Mouse (Mus musculus) neural tube, embryonic 15.5 days (tissue): Measurements from ENCODE around the gene Aars2. TPM values are rescaled to one million over a fixed set of nuclear protein-coding genes. Genes with fewer than 3 reads are reported as not detected.

ENCODE experiments used
- ATAC-seq: fragments of 200-750 bp; cut with Nextera tagmentation; 2 replicates; pipeline ENCODE4 v1.8.0; 2017; ENCODE audit warnings: mild to moderate bottlenecking, moderate TSS enrichment, moderate library complexity; ENCODE audit not compliant: low FRiP score
- H3K27ac ChIP-seq: fragments of 300-500 bp; sonication (generic); replicated peaks from 2 replicates; pipeline ENCODE4 v1.5.1; 2015; ENCODE audit warnings: mild to moderate bottlenecking, inconsistent platforms
- H3K27me3 ChIP-seq: fragments of 300-500 bp; sonication (generic); replicated peaks from 2 replicates; pipeline ENCODE4 v1.6.1; 2015; ENCODE audit warnings: inconsistent platforms
- H3K36me3 ChIP-seq: fragments of 300-500 bp; sonication (generic); 2 replicates; pipeline ENCODE4 v1.6.1; 2015; ENCODE audit warnings: inconsistent platforms
- H3K4me1 ChIP-seq: fragments of 300-500 bp; sonication (generic); 2 replicates; pipeline ENCODE4 v1.6.1; 2015; ENCODE audit warnings: inconsistent platforms
- H3K4me2 ChIP-seq: fragments of 300-500 bp; sonication (generic); 2 replicates; pipeline ENCODE4 v1.6.1; 2015; ENCODE audit warnings: inconsistent platforms, mild to moderate bottlenecking, moderate library complexity
- H3K4me3 ChIP-seq: fragments of 300-500 bp; sonication (generic); replicated peaks from 2 replicates; pipeline ENCODE4 v1.5.1; 2015; ENCODE audit warnings: mild to moderate bottlenecking, inconsistent platforms
- H3K9ac ChIP-seq: fragments of 300-500 bp; sonication (generic); replicated peaks from 2 replicates; pipeline ENCODE4 v1.6.1; 2015; ENCODE audit warnings: mild to moderate bottlenecking, inconsistent platforms
- H3K9me3 ChIP-seq: fragments of 300-500 bp; sonication (generic); replicated peaks from 2 replicates; pipeline ENCODE4 v1.6.1; 2016; ENCODE audit warnings: inconsistent platforms
- WGBS: fragments of 180-500 bp; shearing (Covaris S2); methylation state at CpG from one replicate; pipeline ENCODE4 v1.1.7; 2015; ENCODE audit warnings: mixed read lengths; 5-methylcytosine and 5-hydroxymethylcytosine counted together
- polyA plus RNA-seq: library from polyadenylated mRNA; unstranded; fragments of >200 nt; fragmentation: Nextera tagmentation; extraction: Ambion mirVana; gene quantifications from 2 replicates; pipeline ENCODE4 v1.2.1, GENCODE M21; 2015

Gene Aars2
- polyA plus RNA-seq, 1 experiment from 2014 or later, result 18.0 TPM

DNA sequence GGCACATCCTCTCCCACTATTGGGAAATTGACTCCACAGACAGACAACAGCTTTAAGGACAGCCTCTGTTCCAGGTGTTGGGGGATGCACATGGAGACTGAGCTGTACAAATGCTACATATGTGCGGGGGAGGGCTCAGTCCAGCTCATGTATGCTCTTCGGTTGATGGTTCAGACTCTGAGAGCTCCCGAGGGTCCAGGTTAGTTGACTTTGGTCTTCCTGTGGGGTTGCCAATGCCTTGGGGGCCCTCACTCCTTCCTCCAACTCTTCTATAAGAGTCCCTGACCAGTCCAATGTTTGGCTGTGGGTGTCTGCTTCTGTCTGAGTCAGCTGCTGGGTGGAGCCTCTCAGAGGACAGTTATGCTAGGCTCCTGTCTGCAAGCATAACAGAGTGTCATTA is 46.4 kb downstream of the Aars2 start:
- WGBS, result 81% methylated on average over 3 of the region's 3 CpGs
- no peak overlapping the region for H3K4me2 ChIP-seq
- no peak for ATAC-seq

DNA sequence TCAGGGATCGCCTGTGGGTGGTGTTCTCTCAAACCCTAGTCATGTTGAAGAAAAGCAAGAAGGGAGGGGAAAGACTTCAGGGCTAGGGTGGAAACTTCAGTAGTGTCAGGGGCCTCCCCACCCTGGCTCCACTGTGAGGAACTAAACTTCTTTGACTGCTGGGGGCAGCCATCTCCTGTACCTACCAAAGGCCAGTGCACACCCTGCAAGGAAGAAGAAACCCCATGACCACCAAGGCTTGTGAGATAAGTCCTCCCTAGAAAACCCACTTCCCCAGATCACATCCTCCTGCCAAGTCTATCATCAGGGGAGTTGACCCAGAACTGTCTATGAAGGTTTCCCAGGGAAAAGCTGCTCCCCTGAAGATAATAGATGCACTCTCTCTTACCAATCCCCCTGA is 47.8 kb downstream of the Aars2 start:
- no peak overlapping the region for H3K9ac ChIP-seq
- 81% methylated on average over 1 of the region's 1 CpGs for WGBS
- H3K4me3 ChIP-seq, result no peak overlapping the region
- peaks cover 29% of the 10 kb centered on the region for H3K4me1 ChIP-seq
- H3K36me3 ChIP-seq, result no peaks in the 10 kb centered on the region
- no peak for ATAC-seq
- H3K4me2 ChIP-seq, result no peak overlapping the region
- H3K27ac ChIP-seq, result no peak overlapping the region
- H3K27me3 ChIP-seq, result peaks cover 16% of the 10 kb centered on the region
- no peaks in the 10 kb centered on the region for H3K9me3 ChIP-seq

More for the DNA sequence above, 46.4 kb downstream of the Aars2 start:
- Histone ChIP-seq H3K4me3 (no peak overlapping the region), H3K9me3 (no peaks in the 10 kb centered on the region), H3K27ac (no peak overlapping the region), H3K27me3 (peaks cover 16% of the 10 kb centered on the region), H3K9ac (no peak overlapping the region), H3K36me3 (no peaks in the 10 kb centered on the region), H3K4me1 (peaks cover 34% of the 10 kb centered on the region)

DNA sequence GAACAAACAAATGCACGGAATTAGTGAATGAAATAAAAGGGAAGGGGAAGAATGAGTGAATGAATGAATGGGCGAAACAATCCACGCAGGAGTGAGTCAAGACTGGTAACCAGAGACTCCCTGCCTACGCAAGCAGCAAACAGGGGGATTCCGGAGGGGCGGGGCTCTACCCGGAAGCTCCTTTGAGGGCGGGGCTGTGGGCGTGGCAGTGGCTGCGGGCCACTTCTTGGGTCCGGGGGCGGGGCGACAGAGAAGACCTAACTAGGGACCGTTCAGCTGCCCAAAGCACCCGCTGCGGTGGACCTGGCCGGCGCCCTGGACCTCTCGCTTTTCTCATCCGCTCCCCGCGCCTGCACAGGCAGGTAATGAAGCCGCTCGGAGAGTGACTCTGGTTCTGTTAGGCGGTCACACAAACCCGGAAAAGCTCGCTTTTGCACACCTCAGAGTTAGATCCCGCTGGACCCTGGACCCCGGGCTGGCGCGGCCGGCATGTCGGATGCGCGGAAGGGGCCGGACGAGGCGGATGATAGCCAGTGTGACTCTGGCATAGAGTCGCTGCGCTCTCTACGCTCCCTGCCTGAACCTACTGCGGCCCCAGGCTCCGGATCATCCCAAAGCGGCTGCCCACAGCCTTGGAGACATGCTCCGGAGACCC is 48.9 kb downstream of the Aars2 start, which contains the start of gene Nfkbie:
TSS of gene Nfkbie (plus strand) at position 252 of the 655 bp plus-strand sequence.
- Histone ChIP-seq H3K9me3 (no peaks in the 10 kb centered on the region), H3K36me3 (no peaks in the 10 kb centered on the region), H3K27me3 (peaks cover 16% of the 10 kb centered on the region), H3K9ac (peak within 1 kb of the TSS; percentile 74), H3K4me3 (peak within 1 kb of the TSS; percentile 64), H3K4me2 (peak within 1 kb of the TSS; percentile 99), H3K4me1 (peaks cover 21% of the 10 kb centered on the region), H3K27ac (0 out of 2 replicates have a peak within 1 kb of the TSS, but pooled peaks have one; percentile 29)
- ATAC-seq, result peak; percentile 68
- under 1% methylated on average over 45 of the region's 45 CpGs for WGBS

DNA sequence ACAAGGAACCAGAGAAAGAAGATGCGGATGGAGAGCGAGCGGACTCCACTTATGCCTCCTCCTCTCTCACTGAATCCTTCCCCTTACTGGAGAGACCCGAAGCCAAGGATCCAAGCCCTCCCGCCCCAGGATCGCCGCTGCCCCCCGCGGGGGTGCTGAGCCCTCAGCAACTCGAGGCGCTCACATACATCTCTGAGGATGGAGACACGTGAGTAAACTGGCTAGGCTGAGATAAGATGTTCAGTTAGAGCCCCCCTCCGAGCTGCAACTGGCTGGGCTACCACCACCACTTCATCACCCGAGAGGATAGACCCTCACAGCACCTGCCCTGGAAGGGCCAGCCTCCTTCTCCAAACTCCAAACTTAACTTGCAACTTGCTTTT is 49.5 kb downstream of the Aars2 start:
- H3K4me1 ChIP-seq, result peaks cover 21% of the 10 kb centered on the region
- H3K9me3 ChIP-seq, result no peaks in the 10 kb centered on the region
- H3K36me3 ChIP-seq, result no peaks in the 10 kb centered on the region
- peaks cover 16% of the 10 kb centered on the region for H3K27me3 ChIP-seq
- H3K27ac ChIP-seq, result no peak overlapping the region
- H3K4me3 ChIP-seq, result peak overlapping the region; percentile 64
- 3% methylated on average over 14 of the region's 14 CpGs for WGBS
- peak overlapping the region; percentile 99 for H3K4me2 ChIP-seq
- peak overlapping the region; percentile 74 for H3K9ac ChIP-seq
- ATAC-seq, result no peak

DNA sequence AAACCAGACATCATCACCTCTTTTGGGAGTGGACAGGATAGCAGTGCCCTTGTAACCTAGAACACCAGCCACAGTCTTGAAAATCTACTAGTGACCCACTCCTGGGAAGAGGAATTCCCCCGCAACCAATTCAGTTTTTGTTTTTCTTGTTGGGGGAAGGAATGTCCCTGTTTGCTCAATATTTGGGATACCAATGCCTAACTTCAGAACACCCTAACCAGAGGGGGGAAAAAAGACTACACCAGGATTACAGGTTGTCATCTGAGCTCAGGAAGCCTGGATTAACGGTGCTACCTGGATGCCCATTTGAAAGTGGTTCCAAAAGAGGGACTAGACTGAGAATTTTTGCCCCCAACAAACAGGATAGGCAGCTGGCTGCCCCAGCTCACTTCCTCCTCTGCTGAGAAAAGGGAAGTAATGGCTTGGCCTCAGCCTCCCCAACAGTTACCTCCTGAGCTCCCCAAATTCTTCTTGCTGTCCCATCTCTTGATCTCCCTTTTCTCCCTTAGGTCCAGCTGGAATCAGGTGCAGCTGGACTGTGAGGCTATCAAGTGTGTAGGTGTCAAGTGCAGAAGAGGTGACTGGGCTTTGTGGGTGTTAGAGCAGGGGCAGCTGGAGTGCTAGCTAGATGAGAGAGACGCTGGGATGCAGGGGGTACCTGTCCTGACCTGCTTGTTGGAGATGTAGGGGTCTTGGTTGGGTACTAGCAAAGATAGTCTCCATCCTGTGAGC is 50.0 kb downstream of the Aars2 start:
- Histone ChIP-seq H3K9ac (peak overlapping the region; percentile 74; the same call in 1 of the 2 replicates), H3K4me3 (peak overlapping the region; percentile 64)
- 80% methylated on average over 3 of the region's 3 CpGs for WGBS

DNA sequence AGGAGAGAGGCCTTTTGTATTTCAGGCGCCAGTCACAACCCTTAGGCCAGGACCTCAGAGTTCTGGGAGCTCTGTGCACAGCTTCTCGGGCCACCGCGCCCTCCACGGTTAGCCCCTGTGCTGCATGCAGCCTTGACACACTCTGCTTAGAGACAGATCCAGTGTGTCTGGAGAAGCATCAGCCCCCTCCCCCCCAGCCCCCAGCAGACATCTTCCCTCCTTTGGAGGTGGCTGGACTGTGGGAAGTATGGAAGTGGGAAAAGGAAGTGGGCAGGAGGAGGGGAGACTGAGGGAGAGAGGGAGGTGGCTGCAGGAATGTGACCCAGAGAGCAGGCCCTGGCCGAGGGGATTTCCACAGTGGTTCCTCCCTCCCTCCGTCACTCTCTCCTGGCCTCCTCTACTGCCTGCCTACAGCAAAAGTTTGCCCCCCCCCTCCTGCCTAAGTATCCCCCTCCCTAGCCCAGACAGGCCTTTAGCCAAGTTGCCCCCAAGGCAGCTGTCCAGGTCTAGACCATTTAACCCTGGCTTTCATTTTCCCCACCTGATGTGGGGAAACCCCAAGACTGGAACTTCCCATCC is 50.7 kb downstream of the Aars2 start:
- WGBS, result 63% methylated on average over 7 of the region's 7 CpGs

More for the DNA sequence above, 50.0 kb downstream of the Aars2 start:
- Histone ChIP-seq H3K4me2 (peak overlapping the region; percentile 99), H3K27ac (no peak overlapping the region), H3K36me3 (no peaks in the 10 kb centered on the region), H3K9me3 (no peaks in the 10 kb centered on the region), H3K4me1 (peaks cover 21% of the 10 kb centered on the region), H3K27me3 (peaks cover 16% of the 10 kb centered on the region)
- no peak for ATAC-seq

DNA sequence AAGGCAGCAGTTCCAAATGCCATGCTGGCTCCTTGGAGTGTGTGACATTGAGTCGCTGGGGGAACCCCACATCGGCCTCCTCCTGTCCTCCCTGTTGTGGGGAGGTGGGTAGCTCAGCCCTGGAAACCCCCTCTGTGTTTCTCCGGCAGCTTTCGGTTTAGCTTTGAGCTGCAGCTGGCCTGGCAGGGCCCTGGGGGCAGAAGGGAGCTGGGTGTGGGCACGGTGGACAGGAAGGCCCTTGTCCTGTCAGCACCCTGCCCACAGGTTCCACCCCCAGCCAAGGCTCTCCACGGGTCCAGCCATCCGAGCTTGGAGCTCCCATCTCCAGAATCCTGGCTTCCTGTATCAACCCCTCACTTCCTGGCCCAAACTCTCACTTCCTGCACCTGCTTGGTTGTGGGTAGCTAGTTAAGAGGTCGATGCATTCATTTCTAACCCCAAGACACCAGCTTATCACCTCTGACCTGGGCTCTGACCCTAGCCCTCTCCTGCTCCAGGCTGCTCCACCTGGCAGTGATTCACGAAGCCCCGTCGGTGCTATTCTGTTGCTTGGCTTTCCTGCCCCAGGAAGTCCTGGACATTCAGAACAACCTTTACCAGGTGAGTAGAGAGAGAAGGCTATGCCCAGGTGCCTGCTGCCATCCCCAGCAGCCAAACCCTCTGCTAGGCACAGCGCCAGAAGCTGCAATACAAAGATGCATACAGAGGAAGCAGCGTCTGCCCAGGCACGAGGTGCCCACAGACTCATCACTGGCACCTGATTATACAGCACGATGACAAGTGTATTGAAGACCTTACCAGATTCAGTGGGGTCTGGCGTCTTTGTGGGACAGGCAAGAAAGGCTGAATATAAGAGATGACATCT is 51.6 kb downstream of the Aars2 start:
- Histone ChIP-seq H3K27ac (no peak overlapping the region), H3K27me3 (peaks cover 13% of the 10 kb centered on the region), H3K4me1 (peaks cover 17% of the 10 kb centered on the region), H3K9ac (no peak overlapping the region), H3K36me3 (no peaks in the 10 kb centered on the region), H3K4me3 (no peak overlapping the region), H3K4me2 (no peak overlapping the region), H3K9me3 (no peaks in the 10 kb centered on the region)
- WGBS, result 76% methylated on average over 16 of the region's 16 CpGs
- no peak for ATAC-seq

More for the DNA sequence above, 50.7 kb downstream of the Aars2 start:
- Histone ChIP-seq H3K36me3 (no peaks in the 10 kb centered on the region), H3K9ac (no peak overlapping the region), H3K27me3 (peaks cover 16% of the 10 kb centered on the region), H3K9me3 (no peaks in the 10 kb centered on the region), H3K4me2 (0 out of 2 replicates have a peak overlapping the region, but pooled peaks have one; percentile 99), H3K4me3 (no peak overlapping the region), H3K27ac (no peak overlapping the region), H3K4me1 (peaks cover 17% of the 10 kb centered on the region)
- ATAC-seq, result no peak

DNA sequence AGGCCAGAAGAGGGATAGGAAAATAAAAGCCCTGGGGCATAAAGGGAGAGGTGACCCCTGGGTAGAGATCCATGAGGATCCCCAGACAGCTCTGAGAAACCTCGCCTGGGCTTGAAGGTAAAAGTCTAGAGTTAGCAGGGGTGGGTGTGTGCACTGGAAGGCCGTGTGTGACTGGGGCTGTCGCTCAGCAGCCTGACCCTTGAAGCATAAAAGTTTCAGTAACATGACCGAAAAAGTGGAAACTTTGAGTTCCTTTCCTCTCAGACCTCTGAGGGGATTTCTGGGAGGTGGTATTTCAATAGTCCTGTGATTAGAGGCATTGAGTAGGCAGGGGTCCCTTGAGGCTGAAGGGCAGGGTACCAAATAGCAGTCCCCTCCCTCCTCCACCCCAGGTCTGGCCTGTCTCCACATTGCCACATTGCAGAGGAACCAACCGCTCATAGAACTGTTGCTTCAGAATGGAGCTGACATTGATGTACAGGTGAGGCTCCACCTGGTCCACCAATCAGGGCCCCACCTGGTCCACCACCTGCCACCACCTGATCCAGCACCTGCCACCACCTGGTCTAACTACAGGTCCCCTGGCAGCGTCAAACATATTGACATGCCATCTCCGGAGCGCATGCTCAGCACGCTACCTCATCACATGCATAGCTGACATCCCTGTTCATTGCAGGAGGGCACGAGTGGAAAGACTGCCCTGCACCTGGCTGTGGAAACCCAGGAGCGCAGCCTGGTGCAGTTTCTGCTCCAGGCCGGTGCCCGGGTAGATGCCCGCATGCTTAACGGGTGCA is 53.3 kb downstream of the Aars2 start:
- 92% methylated on average over 15 of the region's 15 CpGs for WGBS
- H3K27ac ChIP-seq, result no peak overlapping the region

DNA sequence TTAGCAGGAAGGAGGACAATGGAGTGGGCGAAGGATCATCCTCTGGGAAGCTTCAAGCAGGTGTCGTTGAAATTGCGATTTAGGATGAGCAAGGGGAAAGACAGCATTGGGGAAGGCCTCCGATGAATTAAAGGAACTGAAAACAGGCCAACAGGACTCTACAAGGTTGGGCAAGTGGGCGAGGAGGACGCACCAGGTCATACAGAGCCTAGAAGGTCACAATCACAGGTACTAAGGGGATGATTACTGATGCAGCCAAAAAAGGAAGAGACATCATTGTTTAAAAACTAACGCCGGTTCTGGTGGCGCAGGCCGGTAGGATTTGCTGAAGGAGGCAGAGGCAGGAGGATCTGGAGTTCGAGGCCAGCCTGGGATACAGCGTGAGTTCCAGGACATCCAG is 56.6 kb downstream of the Aars2 start:
- no peak for ATAC-seq
- H3K27me3 ChIP-seq, result no peaks in the 10 kb centered on the region
- peak overlapping the region; percentile 88; the same call in 1 of the 2 replicates for H3K27ac ChIP-seq
- peaks cover 35% of the 10 kb centered on the region for H3K4me1 ChIP-seq
- H3K4me2 ChIP-seq, result peak overlapping the region; percentile 96
- peak overlapping the region; percentile 83; the same call in 1 of the 2 replicates for H3K4me3 ChIP-seq
- H3K9me3 ChIP-seq, result no peaks in the 10 kb centered on the region
- WGBS, result 83% methylated on average over 12 of the region's 12 CpGs
- H3K9ac ChIP-seq, result no peak overlapping the region
- H3K36me3 ChIP-seq, result peaks cover 29% of the 10 kb centered on the region

More for the DNA sequence above, 53.3 kb downstream of the Aars2 start:
- Histone ChIP-seq H3K4me2 (no peak overlapping the region), H3K9me3 (no peaks in the 10 kb centered on the region), H3K4me3 (no peak overlapping the region), H3K4me1 (peaks cover 24% of the 10 kb centered on the region), H3K9ac (no peak overlapping the region), H3K36me3 (no peaks in the 10 kb centered on the region), H3K27me3 (peaks cover 11% of the 10 kb centered on the region)
- no peak for ATAC-seq

DNA sequence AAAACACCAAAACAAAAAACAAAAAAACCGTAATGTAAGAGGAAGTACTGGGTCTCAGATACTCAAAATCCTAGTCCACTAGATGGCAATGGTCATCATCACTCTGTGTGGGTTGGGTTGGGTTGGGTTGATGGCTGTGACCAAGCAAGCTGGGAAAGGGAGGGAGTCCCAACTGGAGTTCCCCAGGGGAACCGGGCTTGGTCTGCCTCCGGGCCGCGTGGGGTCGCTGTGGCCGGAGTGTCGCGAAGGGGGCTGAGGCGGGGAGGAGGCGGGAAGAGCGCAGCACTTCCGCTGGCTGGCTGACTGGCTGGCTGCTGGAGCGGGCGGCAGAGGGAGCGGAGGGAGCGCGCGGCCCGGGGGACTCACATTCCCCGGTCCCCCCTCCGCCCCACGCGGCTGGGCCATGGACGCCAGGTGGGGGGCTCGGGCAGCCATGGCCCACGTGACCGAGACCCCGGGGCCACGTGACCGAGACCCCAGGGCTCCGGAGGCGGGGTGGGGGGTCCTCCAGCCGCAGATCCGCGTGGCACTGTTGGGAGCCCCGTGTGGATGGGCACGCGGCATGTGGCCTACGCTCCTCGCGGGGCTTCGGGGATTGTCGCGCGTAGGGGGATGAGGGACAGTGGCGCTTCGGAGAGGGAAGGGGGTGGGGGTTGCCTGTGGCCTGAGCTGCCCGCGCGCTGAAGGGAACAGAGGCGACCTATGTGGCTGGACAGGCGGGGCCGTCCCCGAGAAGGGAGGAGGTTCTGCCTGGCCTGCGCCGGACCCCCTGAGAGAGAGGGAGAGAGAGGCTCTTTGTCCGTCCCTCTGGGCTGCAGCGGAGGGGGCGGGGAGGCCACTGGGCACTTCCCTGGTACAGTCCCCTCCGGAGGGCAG is 57.3 kb downstream of the Aars2 start, which contains the start of gene Slc35b2:
TSS of gene Slc35b2 (plus strand) at position 220 of the 876 bp plus-strand sequence.
- H3K4me2 ChIP-seq, result peak within 1 kb of the TSS; percentile 96
- WGBS, result under 1% methylated on average over 59 of the region's 61 CpGs

More for the DNA sequence above, 57.3 kb downstream of the Aars2 start, which contains the start of gene Slc35b2:
- Histone ChIP-seq H3K4me1 (peaks cover 41% of the 10 kb centered on the region), H3K4me3 (peak within 1 kb of the TSS; percentile 83), H3K9me3 (no peaks in the 10 kb centered on the region), H3K36me3 (peaks cover 36% of the 10 kb centered on the region), H3K27me3 (no peaks in the 10 kb centered on the region), H3K9ac (peak within 1 kb of the TSS; percentile 91), H3K27ac (peak within 1 kb of the TSS; percentile 88)
- ATAC-seq, result peak; percentile 87
